Mouse (Mus musculus) embryonic facial prominence, embryonic 13.5 days (tissue): Measurements from ENCODE around the gene Krt28. TPM values are rescaled to one million over a fixed set of nuclear protein-coding genes. Genes with fewer than 3 reads are reported as not detected.

Experiments
- ATAC-seq: fragments of 200-750 bp; cut with Nextera tagmentation; 2 replicates; pipeline ENCODE4 v1.8.0; 2017; ENCODE audit warnings: low read depth; ENCODE audit not compliant: insufficient number of reproducible peaks, insufficient read depth, low FRiP score, low TSS enrichment
- H3K27ac ChIP-seq: fragments of 300-500 bp; sonication (generic); 2 replicates; pipeline ENCODE4 v1.5.1; 2015; ENCODE audit warnings: moderate library complexity, mild to moderate bottlenecking, inconsistent platforms
- H3K27me3 ChIP-seq: fragments of 300-500 bp; sonication (generic); 2 replicates; pipeline ENCODE4 v1.6.1; 2015; ENCODE audit warnings: mild to moderate bottlenecking, inconsistent platforms
- H3K36me3 ChIP-seq: fragments of 300-500 bp; sonication (generic); 2 replicates; pipeline ENCODE4 v1.6.1; 2015; ENCODE audit warnings: mild to moderate bottlenecking, inconsistent platforms
- H3K4me1 ChIP-seq: fragments of 300-500 bp; sonication (generic); 2 replicates; pipeline ENCODE4 v1.6.1; 2015; ENCODE audit warnings: inconsistent platforms
- H3K4me2 ChIP-seq: fragments of 300-500 bp; sonication (generic); 2 replicates; pipeline ENCODE4 v1.6.1; 2015; ENCODE audit warnings: moderate library complexity, mild to moderate bottlenecking, inconsistent platforms
- H3K4me3 ChIP-seq: fragments of 300-500 bp; sonication (generic); 2 replicates; pipeline ENCODE4 v1.5.1; 2015; ENCODE audit warnings: mild to moderate bottlenecking, inconsistent platforms
- H3K9ac ChIP-seq: fragments of 300-500 bp; sonication (generic); 2 replicates; pipeline ENCODE4 v1.6.1; 2015; ENCODE audit warnings: mild to moderate bottlenecking, inconsistent platforms
- H3K9me3 ChIP-seq: fragments of 300-500 bp; sonication (generic); 2 replicates; pipeline ENCODE4 v1.6.1; 2016; ENCODE audit warnings: inconsistent platforms
- WGBS: fragments of 180-500 bp; shearing (Covaris S2); methylation state at CpG from one replicate; pipeline ENCODE4 v1.1.7; 2015; ENCODE audit warnings: mixed read lengths; 5-methylcytosine and 5-hydroxymethylcytosine counted together
- polyA plus RNA-seq: library from polyadenylated mRNA; unstranded; fragments of >200 nt; fragmentation: Nextera tagmentation; extraction: Ambion mirVana; gene quantifications from 2 replicates; pipeline ENCODE4 v1.2.1, GENCODE M21; 2015

The Krt28 gene
- polyA plus RNA-seq, 1 experiment from 2014 or later: 1.4 TPM

- no peak for ATAC-seq
- H3K36me3 ChIP-seq: no peaks in the 10 kb centered on the region
- H3K9ac ChIP-seq: no peak overlapping the region
- H3K4me1 ChIP-seq: no peaks in the 10 kb centered on the region
- no peak overlapping the region for H3K27ac ChIP-seq
- H3K27me3 ChIP-seq: no peaks in the 10 kb centered on the region
- H3K9me3 ChIP-seq: no peaks in the 10 kb centered on the region
- WGBS: 26% methylated on average over 9 of the region's 9 CpGs
- no peak overlapping the region for H3K4me2 ChIP-seq
- H3K4me3 ChIP-seq: no peak overlapping the region
Observed at GRCm38 (mm10) chr11:99364412-99364811, 10.3 kb downstream of the Krt28 start.

- no peak overlapping the region for H3K4me2 ChIP-seq
- H3K27ac ChIP-seq: no peak overlapping the region
- H3K4me3 ChIP-seq: no peak overlapping the region
- 88% methylated on average over 8 of the region's 8 CpGs for WGBS
- H3K9me3 ChIP-seq: no peaks in the 10 kb centered on the region
- no peaks in the 10 kb centered on the region for H3K27me3 ChIP-seq
- no peak for ATAC-seq
- no peak overlapping the region for H3K9ac ChIP-seq
- H3K36me3 ChIP-seq: no peaks in the 10 kb centered on the region
- no peaks in the 10 kb centered on the region for H3K4me1 ChIP-seq
Observed at GRCm38 (mm10) chr11:99361423-99361822, 13.3 kb downstream of the Krt28 start.

- no peak within 1 kb of the TSS for H3K9ac ChIP-seq
- no peak within 1 kb of the TSS for H3K4me2 ChIP-seq
- WGBS: 79% methylated on average over 12 of the region's 12 CpGs
Observed at GRCm38 (mm10) chr11:99351004-99351403, 23.7 kb downstream of the Krt28 start, which contains the start of gene Krt27. Krt27 (minus strand) TSS chr11:99351104.

GRCm38 (mm10) chr11:99339299-99339847 lies 35.3 kb downstream of the Krt28 start:
- Histone ChIP-seq H3K27ac (no peak overlapping the region), H3K36me3 (no peaks in the 10 kb centered on the region), H3K9me3 (no peaks in the 10 kb centered on the region), H3K4me1 (no peaks in the 10 kb centered on the region), H3K27me3 (no peaks in the 10 kb centered on the region), H3K4me2 (no peak overlapping the region), H3K9ac (no peak overlapping the region), H3K4me3 (no peak overlapping the region)
- WGBS: 81% methylated on average over 11 of the region's 11 CpGs
- no peak for ATAC-seq

More at GRCm38 (mm10) chr11:99351004-99351403, 23.7 kb downstream of the Krt28 start, which contains the start of gene Krt27:
- H3K27me3 ChIP-seq: no peaks in the 10 kb centered on the region
- ATAC-seq: no peak
- no peaks in the 10 kb centered on the region for H3K36me3 ChIP-seq
- H3K4me3 ChIP-seq: no peak within 1 kb of the TSS
- no peaks in the 10 kb centered on the region for H3K9me3 ChIP-seq
- no peaks in the 10 kb centered on the region for H3K4me1 ChIP-seq
- no peak within 1 kb of the TSS for H3K27ac ChIP-seq

- Histone ChIP-seq H3K4me1 (no peaks in the 10 kb centered on the region), H3K27me3 (no peaks in the 10 kb centered on the region), H3K4me3 (no peak within 1 kb of the TSS), H3K36me3 (no peaks in the 10 kb centered on the region), H3K9ac (no peak within 1 kb of the TSS), H3K4me2 (no peak within 1 kb of the TSS), H3K27ac (no peak within 1 kb of the TSS), H3K9me3 (no peaks in the 10 kb centered on the region)
- no peak for ATAC-seq
- WGBS: 94% methylated on average over 11 of the region's 11 CpGs
Observed at GRCm38 (mm10) chr11:99337866-99338265, 36.8 kb downstream of the Krt28 start, which contains the start of gene Krt26. Krt26 (minus strand) TSS chr11:99337966.

GRCm38 (mm10) chr11:99333426-99333825 lies 41.3 kb downstream of the Krt28 start:
- no peak overlapping the region for H3K4me2 ChIP-seq
- no peaks in the 10 kb centered on the region for H3K27me3 ChIP-seq
- no peaks in the 10 kb centered on the region for H3K9me3 ChIP-seq
- H3K27ac ChIP-seq: no peak overlapping the region
- ATAC-seq: no peak
- no peaks in the 10 kb centered on the region for H3K4me1 ChIP-seq
- H3K36me3 ChIP-seq: no peaks in the 10 kb centered on the region
- no peak overlapping the region for H3K4me3 ChIP-seq
- no peak overlapping the region for H3K9ac ChIP-seq
- 70% methylated on average over 13 of the region's 13 CpGs for WGBS

GRCm38 (mm10) chr11:99329655-99330054 lies 45.0 kb downstream of the Krt28 start:
- no peak overlapping the region for H3K4me2 ChIP-seq
- H3K9ac ChIP-seq: no peak overlapping the region
- no peaks in the 10 kb centered on the region for H3K9me3 ChIP-seq
- no peak overlapping the region for H3K27ac ChIP-seq
- no peaks in the 10 kb centered on the region for H3K27me3 ChIP-seq
- no peaks in the 10 kb centered on the region for H3K36me3 ChIP-seq
- no peak for ATAC-seq
- WGBS: 68% methylated on average over 2 of the region's 2 CpGs
- H3K4me3 ChIP-seq: no peak overlapping the region
- H3K4me1 ChIP-seq: no peaks in the 10 kb centered on the region

- no peaks in the 10 kb centered on the region for H3K27me3 ChIP-seq
- no peak within 1 kb of the TSS for H3K27ac ChIP-seq
- no peaks in the 10 kb centered on the region for H3K36me3 ChIP-seq
- no peak within 1 kb of the TSS for H3K9ac ChIP-seq
- no peaks in the 10 kb centered on the region for H3K9me3 ChIP-seq
- no peak within 1 kb of the TSS for H3K4me2 ChIP-seq
- H3K4me3 ChIP-seq: no peak within 1 kb of the TSS
- 86% methylated on average over 11 of the region's 11 CpGs for WGBS
- ATAC-seq: no peak
- no peaks in the 10 kb centered on the region for H3K4me1 ChIP-seq
Observed at GRCm38 (mm10) chr11:99322851-99323250, 51.9 kb downstream of the Krt28 start, which contains the start of gene Krt25. Krt25 (minus strand) TSS chr11:99322951.

GRCm38 (mm10) chr11:99321094-99321493 lies 53.6 kb downstream of the Krt28 start:
- WGBS: 87% methylated on average over 14 of the region's 14 CpGs
- ATAC-seq: no peak
- H3K4me2 ChIP-seq: no peak overlapping the region

GRCm38 (mm10) chr11:99319127-99319526 lies 55.6 kb downstream of the Krt28 start:
- Histone ChIP-seq H3K27ac (no peak overlapping the region), H3K4me1 (no peaks in the 10 kb centered on the region), H3K4me3 (no peak overlapping the region), H3K9ac (no peak overlapping the region), H3K4me2 (no peak overlapping the region), H3K36me3 (no peaks in the 10 kb centered on the region), H3K27me3 (no peaks in the 10 kb centered on the region), H3K9me3 (no peaks in the 10 kb centered on the region)
- ATAC-seq: no peak
- 54% methylated on average over 9 of the region's 9 CpGs for whole genome bisulfite sequencing

More at GRCm38 (mm10) chr11:99321094-99321493, 53.6 kb downstream of the Krt28 start:
- Histone ChIP-seq H3K9ac (no peak overlapping the region), H3K27me3 (no peaks in the 10 kb centered on the region), H3K4me1 (no peaks in the 10 kb centered on the region), H3K27ac (no peak overlapping the region), H3K36me3 (no peaks in the 10 kb centered on the region), H3K4me3 (no peak overlapping the region), H3K9me3 (no peaks in the 10 kb centered on the region)

GRCm38 (mm10) chr11:99316543-99316942 lies 58.2 kb downstream of the Krt28 start:
- no peaks in the 10 kb centered on the region for H3K27me3 ChIP-seq
- no peaks in the 10 kb centered on the region for H3K36me3 ChIP-seq
- WGBS: 66% methylated on average over 8 of the region's 8 CpGs
- H3K4me1 ChIP-seq: no peaks in the 10 kb centered on the region
- no peak overlapping the region for H3K27ac ChIP-seq
- no peak overlapping the region for H3K9ac ChIP-seq
- no peak overlapping the region for H3K4me2 ChIP-seq
- H3K4me3 ChIP-seq: no peak overlapping the region
- no peaks in the 10 kb centered on the region for H3K9me3 ChIP-seq
- ATAC-seq: no peak
